Mouse (Mus musculus) heart, postnatal 0 days (tissue): ENCODE results near the gene Enpp1. TPM values are rescaled to one million over a fixed set of nuclear protein-coding genes. Genes with fewer than 3 reads are reported as not detected.

Source experiments
- ATAC-seq: fragments of 200-750 bp; cut with Nextera tagmentation; 2 replicates; pipeline ENCODE4 v1.8.0; 2017; ENCODE audit warnings: low read depth, moderate number of reproducible peaks, moderate library complexity; ENCODE audit not compliant: insufficient read depth
- DNase-seq: peaks from one replicate; pipeline ENCODE4 v3.0.0-alpha.2; 2016; ENCODE audit warnings: low spot score
- H3K27ac ChIP-seq: fragments of 300-500 bp; sonication (generic); 2 replicates; pipeline ENCODE4 v1.5.1; 2014; ENCODE audit warnings: low read depth, mild to moderate bottlenecking
- H3K27me3 ChIP-seq: fragments of 300-500 bp; sonication (generic); 2 replicates; pipeline ENCODE4 v1.6.1; 2014; ENCODE audit warnings: low read length, mixed read lengths; ENCODE audit not compliant: control insufficient read depth, insufficient read depth
- H3K36me3 ChIP-seq: fragments of 300-500 bp; sonication (generic); replicated peaks from 2 replicates; pipeline ENCODE4 v1.6.1; 2014; ENCODE audit warnings: low read length, mixed read lengths; ENCODE audit not compliant: control insufficient read depth, insufficient read depth
- H3K4me1 ChIP-seq: fragments of 300-500 bp; sonication (generic); 2 replicates; pipeline ENCODE4 v1.6.1; 2014; ENCODE audit warnings: antibody characterized with exemption; ENCODE audit not compliant: control insufficient read depth, insufficient read depth
- H3K4me2 ChIP-seq: fragments of 300-500 bp; sonication (generic); 2 replicates; pipeline ENCODE4 v1.6.1; 2014; ENCODE audit warnings: low read depth, mild to moderate bottlenecking, low read length, moderate library complexity
- H3K4me3 ChIP-seq: fragments of 300-500 bp; sonication (generic); 2 replicates; pipeline ENCODE4 v1.5.1; 2014; ENCODE audit warnings: low read depth, low read length
- H3K9ac ChIP-seq: fragments of 300-500 bp; sonication (generic); replicated peaks from 2 replicates; pipeline ENCODE4 v1.6.1; 2014; ENCODE audit warnings: low read depth, low read length, mixed read lengths
- H3K9me3 ChIP-seq: fragments of 300-500 bp; sonication (generic); replicated peaks from 2 replicates; pipeline ENCODE4 v1.6.1; 2016; ENCODE audit warnings: low read length; ENCODE audit not compliant: control insufficient read depth
- CTCF ChIP-seq: IDR thresholded peaks from 2 replicates; pipeline ENCODE4 v1.5.1; 2016; ENCODE audit warnings: antibody characterized with exemption, control low read depth, low read depth
- EP300 ChIP-seq: IDR thresholded peaks from 2 replicates; pipeline ENCODE4 v1.6.1; 2016; ENCODE audit warnings: antibody characterized with exemption, low read depth
- WGBS: fragments of 180-500 bp; shearing (Covaris S2); extraction: QIAGEN DNeasy Blood & Tissue Kit; methylation state at CpG from one replicate; pipeline ENCODE4 v1.1.7; 2014; 5-methylcytosine and 5-hydroxymethylcytosine counted together
- polyA plus RNA-seq: library from polyadenylated mRNA; unstranded; fragments of >200 nt; fragmentation: Nextera tagmentation; extraction: Ambion mirVana; gene quantifications from 2 replicates; pipeline ENCODE4 v1.2.1, GENCODE M21; 2015
- total RNA-seq: library from RNA; depleted of rRNA; stranded (reverse); fragments of >200 nt; gene quantifications from 2 replicates; pipeline ENCODE4 v1.2.3, GENCODE M21; 2014; ENCODE audit warnings: low replicate concordance

The Enpp1 gene
- total and polyA plus RNA-seq, 2 experiments from 2014 or later = 1.8 to 2.5 TPM

- 85% methylated on average over 5 of the region's 5 CpGs for WGBS
- H3K9ac ChIP-seq = no peak overlapping the region
These were observed 4.3 kb upstream of the Enpp1 start for GRCm38 (mm10) chr10:24716232-24716631.

GRCm38 (mm10) chr10:24712901-24713300 is 942 bp upstream of the Enpp1 start:
- Histone ChIP-seq H3K36me3 (no peaks in the 10 kb centered on the region), H3K4me1 (no peaks in the 10 kb centered on the region), H3K9ac (no peak overlapping the region), H3K4me2 (no peak overlapping the region), H3K27me3 (no peaks in the 10 kb centered on the region), H3K4me3 (no peak overlapping the region; the same call in 1 of the 2 replicates), H3K9me3 (no peaks in the 10 kb centered on the region), H3K27ac (no peak overlapping the region)
- ATAC-seq (no peak), DNase-seq (no peak)
- TF ChIP-seq EP300 (no peak), CTCF (no peak)
- WGBS = 80% methylated on average over 5 of the region's 5 CpGs

More at GRCm38 (mm10) chr10:24716232-24716631, 4.3 kb upstream of the Enpp1 start:
- Histone ChIP-seq H3K9me3 (no peaks in the 10 kb centered on the region), H3K4me3 (no peak overlapping the region), H3K27me3 (no peaks in the 10 kb centered on the region), H3K4me2 (no peak overlapping the region), H3K27ac (no peak overlapping the region), H3K36me3 (no peaks in the 10 kb centered on the region), H3K4me1 (no peaks in the 10 kb centered on the region)
- no peak for DNase-seq
- no peak for ATAC-seq
- TF ChIP-seq CTCF (no peak), EP300 (no peak)

- TF ChIP-seq CTCF (no peak), EP300 (no peak)
- WGBS = 15% methylated on average over 15 of the region's 15 CpGs
- H3K27ac ChIP-seq = no peak overlapping the region
- H3K9ac ChIP-seq = peak overlapping the region; percentile 55
- H3K27me3 ChIP-seq = no peaks in the 10 kb centered on the region
- H3K36me3 ChIP-seq = no peaks in the 10 kb centered on the region
- DNase-seq (no peak), ATAC-seq (no peak)
- no peaks in the 10 kb centered on the region for H3K9me3 ChIP-seq
- H3K4me2 ChIP-seq = peak overlapping the region; percentile 89
- H3K4me1 ChIP-seq = no peaks in the 10 kb centered on the region
- peak overlapping the region; percentile 60 for H3K4me3 ChIP-seq
These were observed 405 bp upstream of the Enpp1 start for GRCm38 (mm10) chr10:24712367-24712761.

- Histone ChIP-seq H3K27ac (no peak overlapping the region), H3K4me1 (no peaks in the 10 kb centered on the region), H3K36me3 (no peaks in the 10 kb centered on the region), H3K9ac (peak overlapping the region; percentile 55), H3K9me3 (no peaks in the 10 kb centered on the region), H3K4me3 (peak overlapping the region; percentile 60), H3K4me2 (peak overlapping the region; percentile 89), H3K27me3 (no peaks in the 10 kb centered on the region)
- DNase-seq = no peak
- WGBS = 20% methylated on average over 10 of the region's 10 CpGs
- no peak for ATAC-seq
- TF ChIP-seq EP300 (no peak), CTCF (no peak)
These were observed 888 bp downstream of the Enpp1 start for GRCm38 (mm10) chr10:24711071-24711470.

GRCm38 (mm10) chr10:24710361-24710760 is 1.6 kb downstream of the Enpp1 start:
- no peak overlapping the region for H3K9ac ChIP-seq
- peak overlapping the region; percentile 89; the same call in 1 of the 2 replicates for H3K4me2 ChIP-seq
- H3K9me3 ChIP-seq = no peaks in the 10 kb centered on the region
- no peak for DNase-seq
- H3K27ac ChIP-seq = no peak overlapping the region
- H3K36me3 ChIP-seq = no peaks in the 10 kb centered on the region
- H3K27me3 ChIP-seq = no peaks in the 10 kb centered on the region
- H3K4me1 ChIP-seq = no peaks in the 10 kb centered on the region
- ATAC-seq = no peak
- 0 out of 2 replicates have a peak overlapping the region, but pooled peaks have one; percentile 60 for H3K4me3 ChIP-seq
- WGBS = 89% methylated on average over 6 of the region's 6 CpGs
- no peak for TF ChIP-seq CTCF
- no peak for TF ChIP-seq EP300

GRCm38 (mm10) chr10:24707745-24708144 is 4.2 kb downstream of the Enpp1 start:
- Histone ChIP-seq H3K4me2 (no peak overlapping the region), H3K27ac (no peak overlapping the region), H3K9ac (no peak overlapping the region), H3K27me3 (no peaks in the 10 kb centered on the region), H3K4me1 (no peaks in the 10 kb centered on the region), H3K4me3 (no peak overlapping the region), H3K36me3 (no peaks in the 10 kb centered on the region), H3K9me3 (no peaks in the 10 kb centered on the region)
- TF ChIP-seq EP300 = no peak
- no peak for TF ChIP-seq CTCF
- 77% methylated on average over 6 of the region's 6 CpGs for WGBS
- ATAC-seq (no peak), DNase-seq (no peak)
